Mouse (Mus musculus) lung, adult 2 months (tissue): ENCODE results near the gene Kxd1. TPM values are rescaled to one million over a fixed set of nuclear protein-coding genes. Genes with fewer than 3 reads are reported as not detected.
A peak's percentile ranks its signal among the peaks of the same experiment; 100 is the strongest.

Experiments
- DNase-seq: peaks from one replicate; pipeline ENCODE4 v3.0.0; 2022
- H3K4me1 ChIP-seq: fragments of 200-500 bp; 2 replicates; pipeline ENCODE4 v1.6.1; 2011; ENCODE audit warnings: low read length; ENCODE audit not compliant: control insufficient read depth, insufficient read depth
- H3K4me3 ChIP-seq: fragments of 200-500 bp; replicated peaks from 2 replicates; pipeline ENCODE3; 2011; ENCODE audit warnings: low read depth, mild to moderate bottlenecking, control low read depth, low read length; ENCODE audit errors: extremely low read depth
- CTCF ChIP-seq: fragments of 200-500 bp; IDR thresholded peaks from 2 replicates; pipeline ENCODE4 v1.5.1; 2011; ENCODE audit warnings: mild to moderate bottlenecking, low read length, control low read depth; ENCODE audit not compliant: insufficient read depth
- POLR2A ChIP-seq: fragments of 200-500 bp; IDR thresholded peaks from 2 replicates; pipeline ENCODE4 v1.6.1; 2011; ENCODE audit warnings: low read depth, mild to moderate bottlenecking, control low read depth, low read length, borderline replicate concordance; ENCODE audit errors: extremely low read depth
- WGBS: fragments of 180-500 bp; shearing (Covaris S2); methylation state at CpG from one replicate; pipeline ENCODE4 v1.1.7; 2018; 5-methylcytosine and 5-hydroxymethylcytosine counted together
- polyA plus RNA-seq: library from polyadenylated mRNA; depleted of rRNA; stranded (reverse); fragments of >200 nt; gene quantifications from 2 replicates; pipeline ENCODE4 v1.2.3, GENCODE M21; 2012

Kxd1 gene
- polyA plus RNA-seq, 1 experiment, result 54.6 TPM

GRCm38 (mm10) chr8:70500386-70501301, 27.1 kb downstream of the Kxd1 start:
- no peak overlapping the region for H3K4me3 ChIP-seq
- peaks cover 4% of the 10 kb centered on the region; the same call in 1 of the 2 replicates for H3K4me1 ChIP-seq
- DNase-seq, result peak; percentile 37
- TF ChIP-seq CTCF (no peak), POLR2A (no peak)
- WGBS, result 15% methylated on average over 39 of the region's 39 CpGs

- no peak for DNase-seq
- WGBS, result 35% methylated on average over 12 of the region's 12 CpGs
- H3K4me1 ChIP-seq, result peaks cover 2% of the 10 kb centered on the region; the same call in 1 of the 2 replicates
- no peak overlapping the region for H3K4me3 ChIP-seq
- TF ChIP-seq CTCF, result no peak
- TF ChIP-seq POLR2A, result no peak
Measured at GRCm38 (mm10) chr8:70495771-70496062, 32.0 kb downstream of the Kxd1 start.

- DNase-seq, result no peak
- H3K4me3 ChIP-seq, result no peak overlapping the region
- TF ChIP-seq POLR2A (no peak), CTCF (no peak)
- WGBS, result 21% methylated on average over 21 of the region's 21 CpGs
- H3K4me1 ChIP-seq, result peaks cover 2% of the 10 kb centered on the region; the same call in 1 of the 2 replicates
Measured at GRCm38 (mm10) chr8:70495001-70495770, 32.6 kb downstream of the Kxd1 start.

GRCm38 (mm10) chr8:70494416-70494945, 33.3 kb downstream of the Kxd1 start:
- no peak for TF ChIP-seq CTCF
- no peak for TF ChIP-seq POLR2A
- Histone ChIP-seq H3K4me3 (no peak overlapping the region), H3K4me1 (peaks cover 4% of the 10 kb centered on the region; the same call in 1 of the 2 replicates)
- no peak for DNase-seq
- WGBS, result 6% methylated on average over 24 of the region's 28 CpGs

GRCm38 (mm10) chr8:70493692-70494415, 33.9 kb downstream of the Kxd1 start:
- WGBS, result 2% methylated on average over 46 of the region's 47 CpGs
- Histone ChIP-seq H3K4me3 (no peak overlapping the region), H3K4me1 (peaks cover 8% of the 10 kb centered on the region; the same call in 1 of the 2 replicates)
- no peak for TF ChIP-seq POLR2A
- no peak for DNase-seq

GRCm38 (mm10) chr8:70492664-70493640, 34.8 kb downstream of the Kxd1 start, which contains the start of gene Crlf1:
Crlf1 (plus strand) TSS chr8:70493158.
- Histone ChIP-seq H3K4me1 (peaks cover 14% of the 10 kb centered on the region), H3K4me3 (peak within 1 kb of the TSS; percentile 34)
- TF ChIP-seq CTCF (no peak), POLR2A (no peak)
- DNase-seq, result peak; percentile 50
- under 1% methylated on average over 72 of the region's 93 CpGs for WGBS

GRCm38 (mm10) chr8:70490880-70491495, 36.8 kb downstream of the Kxd1 start:
- Histone ChIP-seq H3K4me1 (peaks cover 16% of the 10 kb centered on the region), H3K4me3 (no peak overlapping the region)
- TF ChIP-seq CTCF, result no peak
- TF ChIP-seq POLR2A, result no peak
- whole genome bisulfite sequencing, result 8% methylated on average over 20 of the region's 20 CpGs
- no peak for DNase-seq
